Mouse (Mus musculus) lung, postnatal 0 days (tissue): ENCODE data around the gene Mindy3.

ENCODE experiments used
- CTCF ChIP-seq: IDR thresholded peaks from 2 replicates; pipeline ENCODE4 v1.5.1; 2016; ENCODE audit warnings: antibody characterized with exemption, mild to moderate bottlenecking
- EP300 ChIP-seq: IDR thresholded peaks from 2 replicates; pipeline ENCODE4 v1.6.1; 2016; ENCODE audit warnings: antibody characterized with exemption, mild to moderate bottlenecking, control low read depth

DNA sequence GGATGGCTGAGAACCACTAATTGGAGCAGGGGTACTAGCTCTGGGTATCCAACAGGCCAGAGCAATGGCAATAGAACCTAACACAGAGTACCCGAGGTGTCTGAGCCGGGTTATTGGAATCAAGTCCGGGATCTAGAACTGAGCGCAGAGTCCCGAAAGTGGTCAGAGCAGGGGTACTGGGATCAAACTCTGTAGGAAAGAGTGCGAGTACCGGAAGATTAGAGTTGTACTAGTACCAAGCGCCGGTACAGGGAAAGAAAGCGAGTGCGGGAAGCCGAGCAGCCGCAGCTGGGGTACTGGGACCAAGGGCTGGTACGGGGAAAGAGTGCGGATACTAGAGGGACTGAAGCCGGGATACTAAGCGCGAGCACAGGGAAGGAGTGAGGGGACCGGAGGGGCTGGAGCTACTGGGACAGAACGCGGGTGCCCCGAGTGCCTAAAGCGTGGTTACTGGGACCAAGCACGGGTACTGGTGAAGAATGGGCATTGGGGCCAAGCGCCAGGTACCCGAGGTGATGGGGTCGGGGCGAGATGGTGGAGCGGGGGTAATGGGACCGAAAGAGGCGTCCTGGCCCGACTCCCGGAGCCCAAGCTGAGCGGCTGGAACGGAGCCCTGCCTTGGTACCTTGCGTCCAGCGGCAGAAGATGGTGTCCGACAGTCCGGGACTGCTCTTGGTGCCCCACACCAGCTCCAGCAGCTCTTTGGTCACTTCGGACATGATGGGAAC is 572 bp downstream of the Mindy3 start:
- no peak for TF ChIP-seq CTCF
- no peak for TF ChIP-seq EP300
